Mouse (Mus musculus): ENCODE data around the gene Bbs2.
"Not testable (repeated sequence)": the region's sequence is repeated elsewhere in the genome, so short reads cannot be mapped to it uniquely, and the experiment has no call there.

The Bbs2 gene

GRCm38 (mm10) chr8:94098081-94098974 lies at the start of gene Bbs2:
Gene Bbs2, minus strand, starts transcription at chr8:94098928.
- in situ Hi-C loops (cut with MboI; ENCODE audit: low pct_unique_long_range_greater_than_20kb in 1 of 2, low sequenced_read_pairs in 2 of 2, unreplicated experiment in 1 of 2): no loop called here

- in situ Hi-C loops (cut with MboI; ENCODE audit: low pct_unique_long_range_greater_than_20kb in 1 of 2, low sequenced_read_pairs in 2 of 2, unreplicated experiment in 1 of 2): no loop called here
Observed at GRCm38 (mm10) chr8:94148236-94148635, 49.5 kb upstream of the Bbs2 start.

GRCm38 (mm10) chr8:94140266-94140795 lies 41.6 kb upstream of the Bbs2 start:
- in situ Hi-C loops (cut with MboI; ENCODE audit: low pct_unique_long_range_greater_than_20kb in 1 of 2, low sequenced_read_pairs in 2 of 2, unreplicated experiment in 1 of 2): no loop called here

- in situ Hi-C loops (cut with MboI; ENCODE audit: low pct_unique_long_range_greater_than_20kb in 1 of 2, low sequenced_read_pairs in 2 of 2, unreplicated experiment in 1 of 2): no loop called here
Observed at GRCm38 (mm10) chr8:94136933-94137332, 38.2 kb upstream of the Bbs2 start, which contains the start of gene Mt4. Gene Mt4, plus strand, starts transcription at chr8:94137197.

GRCm38 (mm10) chr8:94136192-94136591 lies 37.5 kb upstream of the Bbs2 start:
- in situ Hi-C loops (cut with MboI; ENCODE audit: low pct_unique_long_range_greater_than_20kb in 1 of 2, low sequenced_read_pairs in 2 of 2, unreplicated experiment in 1 of 2): no loop called here

- in situ Hi-C loops (cut with MboI; ENCODE audit: low pct_unique_long_range_greater_than_20kb in 1 of 2, low sequenced_read_pairs in 2 of 2, unreplicated experiment in 1 of 2): no loop called here
Observed at GRCm38 (mm10) chr8:94135556-94135955, 36.8 kb upstream of the Bbs2 start.

- in situ Hi-C loops (cut with MboI; ENCODE audit: low pct_unique_long_range_greater_than_20kb in 1 of 2, low sequenced_read_pairs in 2 of 2, unreplicated experiment in 1 of 2): not testable (repeated sequence)
Observed at GRCm38 (mm10) chr8:94134601-94135000, 35.9 kb upstream of the Bbs2 start.

- in situ Hi-C loops (cut with MboI; ENCODE audit: low pct_unique_long_range_greater_than_20kb in 1 of 2, low sequenced_read_pairs in 2 of 2, unreplicated experiment in 1 of 2): no loop called here
Observed at GRCm38 (mm10) chr8:94132096-94132495, 33.4 kb upstream of the Bbs2 start.

- in situ Hi-C loops (cut with MboI; ENCODE audit: low pct_unique_long_range_greater_than_20kb in 1 of 2, low sequenced_read_pairs in 2 of 2, unreplicated experiment in 1 of 2): no loop called here
Observed at GRCm38 (mm10) chr8:94130126-94130525, 31.4 kb upstream of the Bbs2 start.

GRCm38 (mm10) chr8:94129133-94129789 lies 30.5 kb upstream of the Bbs2 start:
- in situ Hi-C loops (cut with MboI; ENCODE audit: low pct_unique_long_range_greater_than_20kb in 1 of 2, low sequenced_read_pairs in 2 of 2, unreplicated experiment in 1 of 2): no loop called here

- in situ Hi-C loops (cut with MboI; ENCODE audit: low pct_unique_long_range_greater_than_20kb in 1 of 2, low sequenced_read_pairs in 2 of 2, unreplicated experiment in 1 of 2): no loop called here
Observed at GRCm38 (mm10) chr8:94127711-94128110, 29.0 kb upstream of the Bbs2 start.

- in situ Hi-C loops (cut with MboI; ENCODE audit: low pct_unique_long_range_greater_than_20kb in 1 of 2, low sequenced_read_pairs in 2 of 2, unreplicated experiment in 1 of 2): no loop called here
Observed at GRCm38 (mm10) chr8:94122711-94123468, 24.2 kb upstream of the Bbs2 start.

- in situ Hi-C loops (cut with MboI; ENCODE audit: low pct_unique_long_range_greater_than_20kb in 1 of 2, low sequenced_read_pairs in 2 of 2, unreplicated experiment in 1 of 2): no loop called here
Observed at GRCm38 (mm10) chr8:94121625-94122024, 22.9 kb upstream of the Bbs2 start.

- in situ Hi-C loops (cut with MboI; ENCODE audit: low pct_unique_long_range_greater_than_20kb in 1 of 2, low sequenced_read_pairs in 2 of 2, unreplicated experiment in 1 of 2): no loop called here
Observed at GRCm38 (mm10) chr8:94118776-94119430, 20.2 kb upstream of the Bbs2 start.

GRCm38 (mm10) chr8:94113972-94114371 lies 15.2 kb upstream of the Bbs2 start:
- in situ Hi-C loops (cut with MboI; ENCODE audit: low pct_unique_long_range_greater_than_20kb in 1 of 2, low sequenced_read_pairs in 2 of 2, unreplicated experiment in 1 of 2): no loop called here

- in situ Hi-C loops (cut with MboI; ENCODE audit: low pct_unique_long_range_greater_than_20kb in 1 of 2, low sequenced_read_pairs in 2 of 2, unreplicated experiment in 1 of 2): no loop called here
Observed at GRCm38 (mm10) chr8:94113435-94113834, 14.7 kb upstream of the Bbs2 start.

- in situ Hi-C loops (cut with MboI; ENCODE audit: low pct_unique_long_range_greater_than_20kb in 1 of 2, low sequenced_read_pairs in 2 of 2, unreplicated experiment in 1 of 2): no loop called here
Observed at GRCm38 (mm10) chr8:94110526-94111177, 11.9 kb upstream of the Bbs2 start.

- in situ Hi-C loops (cut with MboI; ENCODE audit: low pct_unique_long_range_greater_than_20kb in 1 of 2, low sequenced_read_pairs in 2 of 2, unreplicated experiment in 1 of 2): loop anchor here in 1 of 2 experiments (10.0 kb wide), 1 partner anchor 85 kb away; no protein-coding TSS in a partner anchor
Observed at GRCm38 (mm10) chr8:94109835-94110234, 11.1 kb upstream of the Bbs2 start.
